Mouse (Mus musculus) left cerebral cortex, adult 2 months (tissue): ENCODE data around the gene Acp7. TPM values are rescaled to one million over a fixed set of nuclear protein-coding genes. Genes with fewer than 3 reads are reported as not detected.
"Not testable (repeated sequence)": the region's sequence is repeated elsewhere in the genome, so short reads cannot be mapped to it uniquely, and the experiment has no call there.

Source experiments
- DNase-seq, 2 experiments: peaks; one replicate each; pipeline ENCODE4 v3.0.0; 2021 to 2022; ENCODE audit warnings: low spot score in 2 of 2, mixed read lengths in 1 of 2; ENCODE audit errors: extremely low spot score in 1 of 2
- H3K27ac ChIP-seq: fragments of 200-600 bp; 2 replicates; pipeline ENCODE4 v1.8.1; 2022
- H3K4me3 ChIP-seq: fragments of 200-600 bp; 2 replicates; pipeline ENCODE4 v1.8.1; 2022
- CTCF ChIP-seq: fragments of 200-600 bp; IDR thresholded peaks from 2 replicates; pipeline ENCODE4 v1.8.1; 2022; ENCODE audit warnings: antibody characterized with exemption, mild to moderate bottlenecking, moderate library complexity
- intact Hi-C: fragments of 180-260 bp; cut with DNase I; formaldehyde crosslinking; loops from one replicate; pipeline ENCODE4 v1.15.1; 2025
- total RNA-seq, 2 experiments: library from RNA; stranded (reverse); gene quantifications; 2 replicates each; pipeline ENCODE4 v1.2.3; 2021

The Acp7 gene
- total RNA-seq, 2 experiments from 2014 or later: 1.4 to 2.5 TPM

- H3K4me3 ChIP-seq: no peak overlapping the region
- H3K27ac ChIP-seq: no peak overlapping the region
- DNase-seq: no peak
- intact Hi-C loops: no loop called here
- no peak for TF ChIP-seq CTCF
Observed at GRCm38 (mm10) chr7:28645947-28646475, 14.9 kb upstream of the Acp7 start.

- intact Hi-C loops: no loop called here
- TF ChIP-seq CTCF: no peak
- Histone ChIP-seq H3K27ac (no peak overlapping the region), H3K4me3 (no peak overlapping the region)
- DNase-seq: no peak
Observed at GRCm38 (mm10) chr7:28645366-28645765, 14.2 kb upstream of the Acp7 start.

- no peak for TF ChIP-seq CTCF
- Histone ChIP-seq H3K4me3 (no peak overlapping the region), H3K27ac (no peak overlapping the region)
- DNase-seq: no peak
- intact Hi-C loops: no loop called here
Observed at GRCm38 (mm10) chr7:28641546-28641945, 10.4 kb upstream of the Acp7 start.

GRCm38 (mm10) chr7:28637511-28637910 lies 6.4 kb upstream of the Acp7 start:
- intact Hi-C loops: no loop called here
- Histone ChIP-seq H3K4me3 (no peak overlapping the region), H3K27ac (no peak overlapping the region)
- TF ChIP-seq CTCF: no peak
- DNase-seq: no peak

GRCm38 (mm10) chr7:28634128-28634527 lies 3.0 kb upstream of the Acp7 start:
- TF ChIP-seq CTCF: no peak
- no peak overlapping the region for H3K4me3 ChIP-seq
- no peak overlapping the region for H3K27ac ChIP-seq
- intact Hi-C loops: loop anchor here (2.0 kb wide), 1 partner anchor 69 kb away; no protein-coding TSS in a partner anchor
- DNase-seq: no peak

- TF ChIP-seq CTCF: no peak
- DNase-seq: no peak
- intact Hi-C loops: no loop called here
- H3K27ac ChIP-seq: no peak overlapping the region
- no peak overlapping the region for H3K4me3 ChIP-seq
Observed at GRCm38 (mm10) chr7:28624791-28625190, 6.3 kb downstream of the Acp7 start.

GRCm38 (mm10) chr7:28619098-28619715 lies 11.9 kb downstream of the Acp7 start:
- no peak for TF ChIP-seq CTCF
- no peak for DNase-seq
- H3K4me3 ChIP-seq: no peak overlapping the region
- intact Hi-C loops: no loop called here
- no peak overlapping the region for H3K27ac ChIP-seq

- TF ChIP-seq CTCF: no peak
- intact Hi-C loops: no loop called here
Observed at GRCm38 (mm10) chr7:28605951-28606350, 25.2 kb downstream of the Acp7 start.

GRCm38 (mm10) chr7:28603788-28604187 lies 27.3 kb downstream of the Acp7 start:
- TF ChIP-seq CTCF: peak; percentile 17
- not testable (repeated sequence) for H3K4me3 ChIP-seq
- intact Hi-C loops: loop anchor here (5.0 kb wide), 2 partner anchors 111 to 211 kb away; partner anchors contain the start of genes Med29 and Paf1

More at GRCm38 (mm10) chr7:28605951-28606350, 25.2 kb downstream of the Acp7 start:
- Histone ChIP-seq H3K27ac (no peak overlapping the region), H3K4me3 (no peak overlapping the region)
- DNase-seq: no peak

GRCm38 (mm10) chr7:28603136-28603535 lies 28.0 kb downstream of the Acp7 start:
- H3K4me3 ChIP-seq: no peak overlapping the region
- no peak for DNase-seq
- intact Hi-C loops: loop anchor here (5.0 kb wide), 2 partner anchors 111 to 211 kb away; partner anchors contain the start of genes Med29 and Paf1
- H3K27ac ChIP-seq: no peak overlapping the region
- no peak for TF ChIP-seq CTCF

More at GRCm38 (mm10) chr7:28603788-28604187, 27.3 kb downstream of the Acp7 start:
- not testable (repeated sequence) for H3K27ac ChIP-seq, DNase-seq

- TF ChIP-seq CTCF: peak; percentile 69
- intact Hi-C loops: loop anchor here (1.0 to 5.0 kb wide), 7 partner anchors 33 to 209 kb away; partner anchors contain the start of genes Gmfg, Med29 and Paf1
- no peak overlapping the region; the same call in 1 of the 2 replicates for H3K4me3 ChIP-seq
- peak; percentile 61 to 70 for DNase-seq
- H3K27ac ChIP-seq: peak overlapping the region; percentile 48
Observed at GRCm38 (mm10) chr7:28601668-28602067, 29.5 kb downstream of the Acp7 start.

GRCm38 (mm10) chr7:28601029-28601428 lies 30.1 kb downstream of the Acp7 start:
- DNase-seq: peak; percentile 69 to 80
- intact Hi-C loops: loop anchor here (1.0 to 5.0 kb wide), 7 partner anchors 33 to 209 kb away; partner anchors contain the start of genes Gmfg, Med29 and Paf1
- Histone ChIP-seq H3K4me3 (no peak overlapping the region), H3K27ac (peak overlapping the region; percentile 48)
- peak; percentile 87 for TF ChIP-seq CTCF
